Comparison of ENCODE assay signal across 19 mouse cellular contexts in genomic region chr8:5011771-5012170, GRCm38 (mm10).
"Had no signal": no experiment of that assay in that cellular context is flagged by ENCODE, and none has a peak within 500 bp of the region (broad histone marks: within the 10 kb centered on the region; RNA-seq: fewer than 3 reads in every experiment).

No protein-coding gene starts in this region.

- H3K4me3 ChIP-seq: midbrain, embryonic 10.5 days; midbrain, embryonic 12.5 days; myocyte; neural tube, embryonic 13.5 days; neural tube, embryonic 15.5 days; stomach, embryonic 15.5 days had no signal

- H3K36me3 ChIP-seq: midbrain, embryonic 10.5 days; midbrain, embryonic 12.5 days; neural tube, embryonic 13.5 days; neural tube, embryonic 15.5 days; stomach, embryonic 15.5 days had no signal

- H3K27ac ChIP-seq: liver, embryonic 14.5 days; midbrain, embryonic 10.5 days; midbrain, embryonic 12.5 days; neural tube, embryonic 13.5 days; neural tube, embryonic 15.5 days; stomach, embryonic 15.5 days; stomach, postnatal 0 days had no signal

- H3K9ac ChIP-seq: liver, embryonic 14.5 days; lung, embryonic 14.5 days; midbrain, embryonic 12.5 days; neural tube, embryonic 13.5 days; neural tube, embryonic 15.5 days; stomach, embryonic 15.5 days had no signal

- H3K4me1 ChIP-seq: midbrain, embryonic 10.5 days; midbrain, embryonic 12.5 days; neural tube, embryonic 13.5 days; neural tube, embryonic 15.5 days; stomach, embryonic 15.5 days had no signal

- DNase-seq: lung, adult 18-20 months; lung, embryonic 14.5 days; lung, postnatal 10 days; lung, postnatal 4 days; right cerebral cortex, adult 18-20 months; right cerebral cortex, postnatal 25 days; right cerebral cortex, postnatal 4 days; spleen, adult 18-20 months; thymus, adult 2 months; thymus, postnatal 25 days; thymus, postnatal 4 days had no signal

- H3K4me2 ChIP-seq: lung, embryonic 14.5 days; midbrain, embryonic 12.5 days; neural tube, embryonic 13.5 days; neural tube, embryonic 15.5 days; stomach, embryonic 15.5 days had no signal

- H3K27me3 ChIP-seq: midbrain, embryonic 12.5 days; neural tube, embryonic 13.5 days; neural tube, embryonic 15.5 days; stomach, embryonic 15.5 days had no signal

- H3K9me3 ChIP-seq: midbrain, embryonic 10.5 days; midbrain, embryonic 12.5 days; neural tube, embryonic 13.5 days; neural tube, embryonic 15.5 days; stomach, embryonic 15.5 days had no signal
